Mouse (Mus musculus) gastrocnemius, postnatal 14 days (tissue): ENCODE data around the gene Ccp110. TPM values are rescaled to one million over a fixed set of nuclear protein-coding genes. Genes with fewer than 3 reads are reported as not detected.
A peak's percentile ranks its signal among the peaks of the same experiment; 100 is the strongest.

Experiments
- DNase-seq: peaks from one replicate; pipeline ENCODE4 v3.0.0; 2021; ENCODE audit warnings: mixed read lengths
- intact Hi-C: fragments of 180-260 bp; cut with DNase I; formaldehyde crosslinking; loops from one replicate; pipeline ENCODE4 v1.15.1; 2025; ENCODE audit warnings: low total_unique reads
- total RNA-seq, 2 experiments: library from RNA; stranded (reverse); gene quantifications; 2 replicates each; pipeline ENCODE4 v1.2.3; 2021

The Ccp110 gene
- total RNA-seq, 2 experiments from 2014 or later, result 2.6 to 3.1 TPM

DNA sequence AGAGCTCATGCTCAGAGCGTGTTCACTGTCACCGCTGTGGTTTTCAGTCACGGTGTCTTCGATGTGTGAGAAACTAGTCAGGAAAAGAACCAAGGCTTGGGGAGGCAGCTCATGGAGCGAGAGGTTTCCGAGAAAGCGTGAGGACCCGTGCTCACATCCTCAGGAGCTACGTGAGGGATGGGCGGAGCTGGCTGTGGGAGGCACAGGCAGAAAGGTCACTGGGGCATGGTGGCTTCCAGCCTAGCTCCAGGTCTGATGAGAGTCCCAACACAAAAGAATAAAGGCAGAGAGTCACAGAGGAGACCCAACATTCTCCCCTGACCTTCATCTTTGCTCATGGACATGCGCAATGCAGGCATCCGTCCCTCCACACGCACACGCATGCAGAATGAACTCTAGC is 52.4 kb downstream of the Ccp110 start:
- no peak for DNase-seq
- intact Hi-C loops, result loop anchor here (10.0 kb wide), 1 partner anchor 80 kb away; no protein-coding TSS in a partner anchor

DNA sequence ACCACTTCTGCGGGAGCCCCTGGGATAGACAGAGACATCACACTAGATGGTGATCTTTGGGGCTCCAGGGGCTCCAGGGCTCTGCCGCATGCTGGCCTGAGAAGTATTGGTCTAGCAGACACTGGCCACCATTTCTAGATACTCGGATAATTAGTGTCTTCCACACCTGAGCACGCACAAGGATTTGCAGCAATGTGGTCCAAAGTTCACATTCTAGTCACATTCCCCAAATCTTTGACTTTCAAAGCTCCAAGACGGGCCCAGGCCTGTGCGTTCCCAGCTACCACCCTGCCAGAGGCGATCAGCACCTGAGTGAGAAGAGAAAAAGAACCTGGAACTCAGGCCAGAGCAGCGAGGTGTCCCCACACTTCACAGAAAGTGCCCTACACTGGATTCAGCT is 53.3 kb downstream of the Ccp110 start:
- DNase-seq, result no peak
- intact Hi-C loops, result loop anchor here (10.0 kb wide), 1 partner anchor 79 kb away; no protein-coding TSS in a partner anchor

DNA sequence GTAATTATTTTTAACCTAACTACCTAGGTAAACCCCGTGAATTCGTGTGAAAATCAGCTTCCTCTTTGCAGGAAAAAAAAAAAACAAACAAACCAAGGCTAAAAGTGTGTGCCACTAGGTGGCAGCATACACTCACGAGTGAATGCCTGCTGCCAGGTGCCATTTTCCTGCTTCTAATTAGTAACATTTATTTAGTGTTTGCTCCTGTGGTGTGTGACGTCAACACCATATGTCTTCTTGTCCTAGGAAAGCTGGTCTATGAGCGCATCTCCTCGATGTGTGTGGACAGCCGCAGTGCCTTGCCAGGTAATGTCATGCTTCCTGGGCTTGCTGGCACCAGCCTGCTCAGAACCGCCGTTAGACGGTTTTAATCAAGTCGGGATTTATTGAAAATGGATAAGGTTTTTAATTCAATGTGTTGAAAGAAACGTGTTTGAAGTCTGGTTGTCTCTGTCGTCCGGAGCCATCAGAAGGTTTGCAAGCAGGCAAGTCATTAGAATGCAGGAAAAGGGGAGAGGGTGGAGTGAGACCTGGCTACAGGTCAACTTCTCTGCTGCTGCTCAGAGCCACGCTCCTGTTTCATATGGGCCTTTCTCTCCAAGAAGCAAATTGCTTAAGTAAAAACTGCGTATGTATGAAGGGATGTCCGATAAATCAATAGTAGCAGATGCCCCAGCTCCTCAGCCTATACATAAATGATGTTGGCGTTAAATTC is 53.9 kb downstream of the Ccp110 start:
- peak; percentile 23 for DNase-seq
- intact Hi-C loops, result loop anchor here (10.0 kb wide), 1 partner anchor 79 kb away; no protein-coding TSS in a partner anchor

DNA sequence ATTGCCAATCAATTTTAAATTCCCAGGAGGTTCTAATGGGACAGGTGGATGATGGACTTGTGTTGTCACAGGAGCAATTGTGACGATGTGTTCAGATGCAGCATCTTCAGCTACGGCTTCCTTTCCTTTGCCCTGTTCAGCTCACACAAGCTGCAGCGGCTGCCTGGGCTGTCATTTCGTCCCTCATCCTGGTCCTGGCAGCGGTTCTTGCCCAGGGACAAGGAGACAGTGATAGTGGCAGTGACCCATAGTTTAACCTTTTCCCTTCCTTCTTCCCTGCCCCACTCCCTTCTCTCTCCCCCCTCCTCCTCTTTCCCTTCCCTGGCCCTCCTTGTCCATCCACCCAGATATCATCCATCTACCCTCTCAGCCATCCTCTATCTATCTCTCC is 54.5 kb downstream of the Ccp110 start:
- DNase-seq, result no peak
- intact Hi-C loops, result loop anchor here (10.0 kb wide), 1 partner anchor 78 kb away; no protein-coding TSS in a partner anchor

DNA sequence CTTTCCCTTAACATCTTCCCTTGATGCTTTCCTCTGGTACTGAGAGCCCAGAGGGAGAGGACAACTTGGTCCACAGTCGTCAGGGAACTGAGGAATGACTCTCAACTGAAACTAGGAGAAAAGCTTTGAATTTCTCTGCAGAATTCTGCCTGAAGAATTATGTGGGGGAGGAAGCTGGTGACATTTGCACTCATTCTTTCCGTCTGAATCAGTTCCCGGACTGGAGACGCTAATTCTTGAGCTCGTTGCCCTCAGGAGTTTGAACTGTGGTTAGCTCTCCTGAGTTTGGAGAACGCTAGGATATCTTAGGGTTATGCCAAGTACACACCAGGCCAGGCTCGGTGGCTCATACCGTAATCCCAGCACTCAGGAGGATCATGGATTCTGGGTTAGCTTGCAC is 56.9 kb downstream of the Ccp110 start:
- intact Hi-C loops, result loop anchor here (10.0 kb wide), 1 partner anchor 76 kb away; no protein-coding TSS in a partner anchor
- DNase-seq, result no peak

DNA sequence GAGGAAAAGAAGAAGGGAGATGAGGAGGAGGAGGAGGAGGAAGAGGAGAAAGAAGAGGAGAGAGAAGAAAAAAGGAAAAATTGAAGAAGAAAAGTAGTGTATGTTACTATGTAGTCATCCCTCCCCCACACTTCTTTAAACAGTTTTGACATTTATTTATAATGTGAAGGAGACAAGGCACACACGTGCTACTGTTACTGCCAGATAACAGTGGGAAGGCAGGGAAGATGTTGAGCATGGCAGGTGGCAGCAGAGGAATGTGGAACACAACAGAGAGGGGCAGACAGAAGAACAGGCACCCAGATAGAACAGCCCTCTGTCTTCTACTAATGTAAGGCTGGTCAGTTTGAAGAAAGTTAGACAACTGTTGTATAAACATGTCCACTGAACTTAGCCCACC is 57.3 kb downstream of the Ccp110 start:
- intact Hi-C loops, result loop anchor here (5.0 to 10.0 kb wide), 2 partner anchors 75 to 1128 kb away; partner anchors contain the start of genes Dcun1d3 and Lyrm1
- DNase-seq, result no peak

DNA sequence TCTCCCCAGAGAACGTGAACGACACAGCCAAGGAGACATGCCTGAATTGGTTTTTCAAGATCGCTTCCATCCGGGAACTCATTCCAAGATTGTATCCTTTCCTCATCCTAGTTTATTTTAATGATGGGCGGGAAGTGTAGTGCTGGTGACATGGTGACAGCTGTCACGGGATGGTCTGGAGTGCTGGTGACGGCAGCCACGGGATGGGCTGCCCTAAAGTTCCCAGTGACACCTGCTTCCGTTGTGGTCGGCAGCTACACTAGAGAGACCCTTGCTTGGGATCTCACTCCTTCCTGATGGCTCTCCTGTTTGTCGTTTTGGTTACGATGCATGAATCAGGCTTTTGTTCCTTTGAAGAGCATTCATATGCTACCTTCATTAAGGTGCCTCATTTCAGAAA is 60.7 kb downstream of the Ccp110 start:
- no peak for DNase-seq
- intact Hi-C loops, result loop anchor here (5.0 kb wide), 1 partner anchor 1124 kb away; the partner anchor contains the start of genes Dcun1d3 and Lyrm1

DNA sequence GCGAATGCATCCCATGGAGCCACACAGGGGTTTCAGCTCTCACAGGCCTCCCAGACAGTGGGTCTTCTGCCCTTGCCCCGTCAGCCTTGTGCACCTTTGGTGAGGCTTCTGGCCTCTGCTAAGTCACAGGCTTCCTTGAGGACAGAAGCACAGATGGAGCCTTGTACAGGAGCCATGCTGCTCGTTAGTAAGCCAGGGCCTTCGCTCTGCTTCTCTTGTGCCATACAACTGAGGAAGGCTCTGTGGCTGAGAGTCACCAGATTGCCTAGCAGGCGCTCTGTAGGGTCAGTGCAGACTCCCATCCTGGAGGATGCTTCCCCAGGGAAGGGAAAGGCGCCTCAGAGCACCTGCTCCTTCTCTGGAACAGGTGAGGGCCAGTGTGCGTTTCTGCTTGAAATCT is 63.6 kb downstream of the Ccp110 start:
- DNase-seq, result no peak
- intact Hi-C loops, result no loop called here

DNA sequence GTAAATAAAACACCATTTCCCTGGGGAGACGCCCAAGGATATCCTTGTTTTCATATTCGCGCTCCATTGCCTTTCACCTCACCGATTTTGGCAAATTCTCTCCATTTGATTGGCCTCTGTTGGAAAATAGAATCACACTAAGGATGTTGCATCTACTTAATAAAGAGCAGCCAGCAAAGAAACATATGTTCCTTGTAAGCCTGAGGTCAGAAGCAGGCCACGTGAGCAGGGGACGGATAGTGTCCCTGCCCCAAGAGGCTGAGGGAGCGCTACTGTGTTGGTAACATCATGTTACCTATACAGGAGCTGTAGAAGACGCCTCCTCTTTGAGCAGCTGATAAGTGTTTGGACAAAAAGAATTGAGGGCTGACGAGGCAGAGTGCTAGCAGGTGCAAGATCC is 64.1 kb downstream of the Ccp110 start:
- intact Hi-C loops, result no loop called here
- DNase-seq, result no peak

DNA sequence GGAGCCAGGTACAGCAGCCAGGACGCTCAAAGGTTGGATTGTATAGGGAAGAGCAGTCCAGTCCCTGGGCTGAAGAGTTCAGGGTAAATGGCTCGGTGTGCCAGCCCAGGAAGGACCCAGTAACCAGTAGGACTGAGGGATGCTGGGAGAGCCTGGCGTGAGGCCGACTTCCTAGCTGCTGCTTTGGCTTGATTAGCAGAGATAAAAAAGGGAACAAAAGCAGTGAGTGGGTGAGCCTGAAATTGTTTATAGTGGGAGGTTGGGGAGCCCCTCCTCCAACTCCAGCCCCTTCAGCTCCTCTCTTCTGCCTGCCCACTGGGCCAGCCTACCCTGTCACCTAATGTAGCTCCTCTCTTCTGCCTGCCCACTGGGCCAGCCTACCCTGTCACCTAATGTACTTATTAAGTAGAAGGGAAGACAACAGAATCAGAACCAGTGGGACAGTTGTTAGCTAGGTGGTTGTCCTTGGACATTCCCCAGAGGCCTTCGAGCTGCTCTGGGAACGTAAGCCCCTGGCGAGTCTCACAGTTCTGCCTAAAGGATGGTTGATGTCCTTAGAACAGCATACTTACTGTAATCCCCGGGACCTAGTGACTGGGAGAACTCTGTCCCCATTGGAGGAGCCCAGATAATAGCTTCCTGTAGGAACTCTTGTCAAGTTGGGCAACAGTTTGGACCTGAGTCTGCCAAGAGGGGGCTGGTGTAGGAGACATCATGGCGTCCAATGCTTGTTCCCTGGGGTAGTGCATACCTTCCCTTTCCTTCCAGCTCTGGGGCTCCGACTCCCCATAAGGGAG is 65.4 kb downstream of the Ccp110 start:
- DNase-seq, result peak; percentile 22
- intact Hi-C loops, result no loop called here

DNA sequence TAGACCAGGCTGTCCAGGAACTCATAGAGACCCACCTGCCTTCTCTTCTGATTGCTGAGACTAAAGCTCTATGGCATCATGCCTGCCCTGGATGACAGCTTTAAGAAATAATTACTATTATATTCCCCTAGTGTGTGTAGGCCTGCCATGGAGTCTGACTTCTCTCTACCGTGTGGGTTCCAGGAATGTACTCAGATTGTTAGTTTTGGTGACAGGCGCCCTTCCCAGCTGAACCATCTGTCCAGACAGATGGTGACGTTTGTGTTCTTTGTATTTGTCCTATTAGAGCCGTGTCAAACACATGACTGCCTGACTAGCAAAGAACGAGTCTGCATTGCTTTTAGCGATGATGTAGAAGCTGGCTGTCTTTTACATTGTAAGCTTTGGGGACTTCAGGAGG is 66.2 kb downstream of the Ccp110 start:
- DNase-seq, result no peak
- intact Hi-C loops, result no loop called here

DNA sequence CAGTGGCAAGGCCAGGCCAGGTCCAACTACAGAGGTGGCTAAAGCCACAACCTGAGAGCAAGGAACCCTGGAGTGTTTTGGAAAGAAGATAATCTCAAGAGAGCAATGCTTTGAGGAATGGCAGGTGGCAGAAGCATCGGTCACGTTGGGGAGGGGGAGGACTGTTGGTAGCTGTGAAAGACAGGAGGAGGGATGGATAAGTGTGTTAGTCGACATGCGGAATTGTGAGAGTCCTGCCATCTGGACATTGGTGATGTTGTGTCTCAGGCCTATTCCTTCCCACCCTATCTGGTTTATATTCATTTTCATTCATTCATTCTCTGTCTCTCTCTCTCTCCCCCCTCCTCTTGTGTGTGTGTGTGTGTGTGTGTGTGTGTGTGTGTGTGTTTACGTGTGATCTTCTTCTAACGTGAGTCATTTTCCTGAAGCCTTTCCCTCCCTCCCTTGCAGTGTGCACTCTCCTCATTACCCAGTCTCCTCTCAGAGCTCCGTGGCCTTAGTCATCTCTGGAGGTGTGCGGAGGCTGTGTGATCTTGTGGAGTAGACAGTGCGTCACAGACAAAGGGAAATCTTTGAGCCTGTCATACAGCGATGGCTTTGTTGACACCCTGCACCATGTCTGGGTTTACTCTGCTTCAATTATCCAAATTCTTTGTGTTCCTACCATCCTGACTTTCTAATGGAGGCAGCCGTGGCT is 71.1 kb downstream of the Ccp110 start:
- intact Hi-C loops, result no loop called here
- no peak for DNase-seq

DNA sequence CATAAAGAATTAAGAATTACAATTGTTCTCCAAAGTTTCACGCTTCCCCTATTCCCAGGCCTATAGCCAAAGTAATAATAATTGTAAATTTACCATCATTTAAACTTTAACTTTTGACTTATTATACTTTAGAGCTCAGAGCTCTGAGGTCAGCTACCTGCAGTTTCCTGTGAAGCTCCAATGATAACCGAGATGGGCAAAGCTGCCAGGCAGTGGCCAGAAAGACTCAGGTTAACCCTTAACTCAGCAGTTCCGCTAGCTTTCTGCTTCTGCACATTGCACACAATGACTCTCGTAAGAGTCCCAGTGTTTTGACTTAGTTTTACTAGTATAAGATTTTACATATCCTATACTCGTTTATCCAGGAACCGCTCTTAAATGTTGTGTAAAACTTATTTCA is 73.7 kb downstream of the Ccp110 start:
- intact Hi-C loops, result no loop called here
- DNase-seq, result no peak

Other genes with a start within 250 kb of the Ccp110 start
- gene Itpripl2, start 220.6 kb upstream of the Ccp110 start, total RNA-seq, result 10 to 100 TPM; 17.3 to 18.7 TPM
- 10 to 100 TPM; 68.9 to 75.6 TPM for gene Coq7, start 179.2 kb upstream of the Ccp110 start, total RNA-seq
- gene Tmc7, start 127.8 kb upstream of the Ccp110 start, total RNA-seq, result 1 to 10 TPM; 7.8 to 8.7 TPM
- gene Tmc5, start 115.3 kb upstream of the Ccp110 start, total RNA-seq, result under 1 TPM; 0.13 to 0.53 TPM
- 10 to 100 TPM; 30.6 to 31.1 TPM for gene Gde1, start 6.8 kb upstream of the Ccp110 start, total RNA-seq
- gene Vps35l, start 27.7 kb downstream of the Ccp110 start, total RNA-seq, result 10 to 100 TPM; 21.2 to 24.2 TPM
- under 1 TPM; 0.20 to 0.45 TPM for gene Iqck, start 143.2 kb downstream of the Ccp110 start, total RNA-seq
- gene Knop1, start 143.7 kb downstream of the Ccp110 start, total RNA-seq, result 10 to 100 TPM; 25.2 to 27.6 TPM